Mouse (Mus musculus) mouse trophoblast stem cell (cell line): ENCODE measurements around the gene Bbx.

Source experiments
- in situ Hi-C, 2 experiments: fragments of 300-500 bp; cut with MseI, MboI; formaldehyde crosslinking; loops; 2 replicates in 1 of 2; 3 replicates in 1 of 2; pipeline ENCODE4 v1.15.1; 2025

Bbx gene

GRCm38 (mm10) chr16:50235231-50235630 is 197.0 kb downstream of the Bbx start:
- in situ Hi-C loops, result no loop called here

DNA sequence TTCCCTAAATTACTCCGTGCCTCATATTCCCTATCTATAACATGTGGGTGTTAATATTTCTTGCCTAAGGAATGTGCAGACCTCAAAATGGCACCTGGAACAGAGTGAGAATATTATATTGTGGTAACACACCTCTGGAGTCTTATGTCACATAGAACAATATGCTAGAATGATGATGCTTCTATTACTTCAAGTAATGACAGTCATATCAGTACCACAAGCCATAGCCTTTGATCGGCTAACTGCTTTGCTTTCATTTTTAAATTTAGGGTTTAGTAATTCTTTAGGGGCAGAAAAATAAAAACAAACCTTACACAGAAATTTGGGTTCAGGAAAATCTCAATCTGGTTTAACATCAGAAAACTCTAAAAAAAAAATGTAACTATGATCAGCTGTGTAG is 201.6 kb downstream of the Bbx start:
- in situ Hi-C loops, result no loop called here

GRCm38 (mm10) chr16:50228833-50229232 is 203.4 kb downstream of the Bbx start:
- in situ Hi-C loops, result no loop called here

DNA sequence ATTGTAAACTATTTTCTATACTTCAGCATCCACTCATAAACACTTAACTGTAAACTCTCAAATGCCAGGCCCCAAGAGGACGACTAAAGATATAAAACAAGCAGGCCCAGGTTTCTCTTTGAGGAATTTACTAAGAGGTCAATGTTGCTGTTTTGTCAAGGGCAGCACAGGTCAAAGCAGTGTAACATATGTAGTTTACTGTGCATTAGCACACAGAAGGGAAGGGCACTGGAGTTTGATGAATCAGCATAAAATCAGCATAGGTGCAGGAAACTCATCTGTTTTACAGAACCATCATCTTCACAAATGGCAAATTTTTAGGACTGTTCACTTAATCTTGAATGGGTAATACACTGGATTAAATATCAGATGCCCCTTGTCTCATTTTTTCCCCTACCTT is 205.9 kb downstream of the Bbx start:
- in situ Hi-C loops, result no loop called here

GRCm38 (mm10) chr16:50224946-50225345 is 207.2 kb downstream of the Bbx start:
- in situ Hi-C loops, result no loop called here

GRCm38 (mm10) chr16:50220734-50221501 is 211.3 kb downstream of the Bbx start:
- in situ Hi-C loops, result no loop called here

DNA sequence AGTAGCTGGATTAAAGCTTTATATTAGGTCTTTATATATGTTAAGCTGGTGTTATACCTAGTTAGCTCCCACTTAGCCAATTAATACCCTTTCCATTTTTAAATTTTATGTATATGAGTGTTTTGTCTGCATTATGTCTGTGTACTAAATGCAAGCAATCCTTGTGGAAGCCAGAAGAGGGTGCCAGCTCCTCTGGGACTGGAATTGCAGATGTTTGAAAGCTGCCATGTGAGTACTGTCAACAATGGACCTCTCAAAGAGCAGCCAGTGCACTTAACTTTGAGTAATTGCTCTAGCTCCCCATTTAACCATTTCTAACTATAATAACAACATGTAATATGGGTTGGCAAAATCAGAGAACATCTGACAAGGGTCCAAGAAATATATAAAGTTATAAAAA is 215.1 kb downstream of the Bbx start:
- in situ Hi-C loops, result no loop called here

DNA sequence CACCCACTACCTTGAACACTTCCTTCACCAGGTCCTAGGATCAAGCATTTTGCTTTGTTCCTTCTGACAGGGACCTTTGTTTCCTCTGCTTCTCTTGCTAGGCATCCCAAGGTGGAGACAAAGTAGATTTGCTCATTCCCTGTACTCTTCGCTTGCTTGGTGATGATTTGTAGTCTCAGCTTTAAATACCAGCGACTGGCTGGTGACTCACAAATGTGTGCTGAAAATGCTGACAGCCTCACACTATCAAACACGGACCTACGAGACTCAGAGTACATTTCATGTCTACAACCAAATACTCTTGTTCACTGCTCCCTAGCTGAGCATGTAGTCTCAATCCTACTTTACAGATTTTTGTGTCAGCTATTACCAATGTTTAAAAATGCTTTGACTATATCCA is 220.5 kb downstream of the Bbx start:
- in situ Hi-C loops, result no loop called here

- in situ Hi-C loops, result no loop called here
Measured at GRCm38 (mm10) chr16:50211231-50211630, 221.0 kb downstream of the Bbx start.

- in situ Hi-C loops, result no loop called here
Measured at GRCm38 (mm10) chr16:50210742-50211141, 221.4 kb downstream of the Bbx start.

GRCm38 (mm10) chr16:50204944-50205343 is 227.2 kb downstream of the Bbx start:
- in situ Hi-C loops, result no loop called here

DNA sequence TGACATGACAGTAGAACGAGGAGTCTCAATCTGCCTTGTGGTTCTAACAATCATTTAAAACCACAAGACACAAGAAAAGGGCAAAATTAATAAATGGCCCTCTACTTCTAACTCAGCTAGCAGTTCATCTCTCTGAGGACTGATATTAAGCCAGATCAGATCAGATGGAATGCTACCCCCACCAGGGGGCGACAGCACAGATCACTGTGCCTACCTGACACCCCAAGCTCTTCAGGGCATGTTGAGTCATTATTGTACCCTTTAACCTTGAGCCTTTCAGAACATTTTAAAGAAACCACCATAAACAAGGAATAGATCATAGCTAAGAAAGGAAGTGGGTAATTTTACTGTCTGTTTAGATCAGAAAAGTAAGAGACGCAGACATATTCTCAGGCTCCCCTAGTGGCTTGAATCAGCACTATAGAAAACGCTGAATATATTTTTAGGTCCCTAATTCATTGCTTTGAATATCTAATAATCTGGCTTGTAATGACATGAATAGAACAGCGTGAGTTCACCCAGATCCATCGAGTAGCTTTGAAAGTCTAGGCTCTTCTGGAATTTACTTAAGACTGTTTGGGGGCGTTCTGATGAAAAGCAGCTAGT is 230.5 kb downstream of the Bbx start:
- in situ Hi-C loops, result no loop called here

GRCm38 (mm10) chr16:50200214-50200613 is 232.0 kb downstream of the Bbx start:
- in situ Hi-C loops, result no loop called here

DNA sequence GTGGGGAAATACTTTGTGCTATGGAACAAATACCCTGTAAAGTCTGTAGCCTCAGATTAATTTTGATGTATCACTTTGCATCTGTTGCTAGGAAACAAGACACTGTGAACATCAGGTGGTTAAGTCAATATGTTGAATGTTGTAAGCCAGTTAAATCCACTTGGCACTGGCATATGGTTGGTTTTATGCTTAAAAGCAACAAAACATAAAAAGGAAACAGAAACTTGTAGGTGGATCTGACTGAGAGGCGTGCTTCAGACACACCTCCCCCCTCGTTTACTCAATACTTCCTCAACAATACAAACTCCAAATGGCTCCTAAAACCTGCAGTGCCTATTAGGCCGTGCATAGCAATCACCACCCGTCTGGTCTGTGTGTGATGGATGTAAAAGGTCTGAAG is 236.1 kb downstream of the Bbx start:
- in situ Hi-C loops, result no loop called here

GRCm38 (mm10) chr16:50192626-50193025 is 239.6 kb downstream of the Bbx start:
- in situ Hi-C loops, result no loop called here

GRCm38 (mm10) chr16:50189108-50189507 is 243.1 kb downstream of the Bbx start:
- in situ Hi-C loops, result no loop called here

GRCm38 (mm10) chr16:50186604-50187003 is 245.6 kb downstream of the Bbx start:
- in situ Hi-C loops, result no loop called here

- in situ Hi-C loops, result no loop called here
Measured at GRCm38 (mm10) chr16:50185041-50185440, 247.1 kb downstream of the Bbx start.

- in situ Hi-C loops, result no loop called here
Measured at GRCm38 (mm10) chr16:50182988-50183387, 249.2 kb downstream of the Bbx start.

- in situ Hi-C loops, result no loop called here
Measured at GRCm38 (mm10) chr16:50182561-50182960, 249.6 kb downstream of the Bbx start.

DNA sequence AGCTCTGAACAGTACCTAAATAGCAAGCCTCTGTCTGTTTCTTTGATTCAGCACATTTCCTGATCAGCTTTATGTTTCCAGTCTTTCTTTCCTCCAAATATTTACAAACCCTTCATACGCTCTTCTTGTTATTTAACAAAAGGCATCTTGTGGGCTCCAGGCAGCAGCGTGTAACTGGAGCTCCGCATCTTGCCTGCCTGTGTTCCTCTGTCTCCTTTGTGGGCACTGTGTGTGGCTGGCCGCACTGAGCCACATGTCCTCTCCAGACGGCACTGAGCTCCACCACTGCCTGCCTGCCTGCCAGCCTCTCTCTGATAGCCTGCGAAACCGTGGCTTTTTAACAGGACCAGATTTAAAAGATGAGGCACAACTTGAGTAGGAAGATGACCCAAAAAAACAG is 259.4 kb downstream of the Bbx start:
- in situ Hi-C loops, result no loop called here

DNA sequence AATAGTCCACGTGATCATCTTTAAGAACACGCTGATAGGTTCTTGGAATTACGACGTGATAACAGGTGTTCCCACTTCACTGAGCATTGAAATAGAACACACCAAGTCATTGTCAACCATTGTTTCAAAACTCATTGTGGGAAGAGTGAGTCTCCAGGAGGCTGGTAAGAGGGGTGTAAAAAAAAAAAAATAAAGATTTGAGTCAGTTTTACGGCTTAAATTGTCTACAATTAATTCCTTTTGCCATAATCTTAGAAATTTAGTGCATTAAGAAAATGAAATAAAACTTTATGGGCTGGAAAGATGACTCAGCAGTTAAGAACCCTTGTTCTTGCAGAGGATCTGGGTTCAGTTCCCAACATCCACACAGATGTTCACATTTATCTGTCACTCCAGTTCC is 261.4 kb downstream of the Bbx start:
- in situ Hi-C loops, result no loop called here

- in situ Hi-C loops, result no loop called here
Measured at GRCm38 (mm10) chr16:50167983-50168299, 264.2 kb downstream of the Bbx start.
